Mouse (Mus musculus) MEL (cell line): ENCODE measurements around the gene Cyp26c1. TPM values are rescaled to one million over a fixed set of nuclear protein-coding genes. Genes with fewer than 3 reads are reported as not detected.

ENCODE experiments used
- DNase-seq: peaks from one replicate; pipeline ENCODE4 v3.0.0; 2011; ENCODE audit warnings: low read depth, low spot score
- H3K27ac ChIP-seq: 2 replicates; pipeline ENCODE4 v1.5.1; 2012; ENCODE audit warnings: low read depth, mild to moderate bottlenecking, control low read depth, low read length, moderate library complexity; ENCODE audit not compliant: control insufficient read depth
- H3K27me3 ChIP-seq, 2 experiments: fragments of 150-350 bp in 1 of 2; sonication (generic) in 1 of 2; 2 replicates each; pipeline ENCODE4 v1.6.1; 2012; ENCODE audit warnings: low read length in 2 of 2, mild to moderate bottlenecking in 2 of 2, improper control_type of control experiment in 1 of 2, moderate library complexity in 1 of 2; ENCODE audit not compliant: insufficient read depth in 2 of 2, control insufficient read depth in 1 of 2
- H3K36me3 ChIP-seq, 2 experiments: 2 replicates each; pipeline ENCODE4 v1.6.1; 2012 to 2014; ENCODE audit warnings: low read length in 2 of 2, improper control_type of control experiment in 1 of 2, inconsistent platforms in 1 of 2, mild to moderate bottlenecking in 1 of 2; ENCODE audit not compliant: insufficient read depth in 2 of 2, control insufficient read depth in 1 of 2
- H3K4me1 ChIP-seq, 2 experiments: fragments of 150-350 bp in 1 of 2; sonication (generic) in 1 of 2; 2 replicates each; pipeline ENCODE4 v1.6.1; 2012; ENCODE audit warnings: low read length in 2 of 2, improper control_type of control experiment in 1 of 2, mild to moderate bottlenecking in 1 of 2; ENCODE audit not compliant: insufficient read depth in 2 of 2, control insufficient read depth in 1 of 2
- H3K4me3 ChIP-seq, 2 experiments: fragments of 150-350 bp in 1 of 2; sonication (generic) in 1 of 2; 2 replicates each; pipeline ENCODE4 v1.5.1; 2012; ENCODE audit warnings: low read depth in 2 of 2, low read length in 2 of 2, mild to moderate bottlenecking in 2 of 2, moderate library complexity in 2 of 2, control low read depth in 1 of 2, improper control_type of control experiment in 1 of 2; ENCODE audit not compliant: control insufficient read depth in 1 of 2, insufficient read depth in 1 of 2
- H3K79me2 ChIP-seq: 2 replicates; pipeline ENCODE4 v1.6.1; 2012; ENCODE audit warnings: mild to moderate bottlenecking, low read length, moderate library complexity; ENCODE audit not compliant: control insufficient read depth, poor library complexity, insufficient read depth
- H3K9ac ChIP-seq: 2 replicates; pipeline ENCODE4 v1.6.1; 2012; ENCODE audit warnings: low read depth, mild to moderate bottlenecking, control low read depth, low read length, moderate library complexity; ENCODE audit not compliant: control insufficient read depth, poor library complexity, severe bottlenecking
- H3K9me3 ChIP-seq: fragments of 150-350 bp; sonication (generic); replicated peaks from 2 replicates; pipeline ENCODE4 v1.6.1; 2012; ENCODE audit warnings: mild to moderate bottlenecking, low read length, improper control_type of control experiment, moderate library complexity; ENCODE audit not compliant: insufficient read depth
- CTCF ChIP-seq, 3 experiments: IDR thresholded peaks in 2 of 3; conservative IDR thresholded peaks in 1 of 3; 2 replicates each; pipeline ENCODE4 v1.5.1; 2011 to 2012; ENCODE audit warnings: low read length in 3 of 3, low read depth in 2 of 3, mild to moderate bottlenecking in 2 of 3, improper control_type of control experiment in 1 of 3, inconsistent platforms in 1 of 3, mixed read lengths in 1 of 3, moderate library complexity in 1 of 3; ENCODE audit not compliant: control insufficient read depth in 1 of 3, insufficient read depth in 1 of 3, poor library complexity in 1 of 3, severe bottlenecking in 1 of 3
- E2F4 ChIP-seq: IDR thresholded peaks from 2 replicates; pipeline ENCODE4 v1.6.1; 2011; ENCODE audit warnings: low read depth, low read length, improper control_type of control experiment, borderline replicate concordance
- ELF1 ChIP-seq: IDR thresholded peaks from 2 replicates; pipeline ENCODE4 v1.6.1; 2014; ENCODE audit warnings: low read depth, mild to moderate bottlenecking, inconsistent platforms, low read length, improper control_type of control experiment, moderate library complexity
- EP300 ChIP-seq, 2 experiments: IDR thresholded peaks; 2 replicates each; pipeline ENCODE4 v1.6.1; 2011; ENCODE audit warnings: improper control_type of control experiment in 2 of 2, low read length in 2 of 2, low read depth in 1 of 2, mild to moderate bottlenecking in 1 of 2
- GATA1 ChIP-seq: IDR thresholded peaks from 2 replicates; pipeline ENCODE4 v1.6.1; 2011; ENCODE audit warnings: low read depth, low read length, improper control_type of control experiment
- KAT2A ChIP-seq: conservative IDR thresholded peaks from 2 replicates; pipeline ENCODE4 v1.6.1; 2012; ENCODE audit warnings: low read depth, low read length, improper control_type of control experiment, inconsistent platforms
- MAFK ChIP-seq: IDR thresholded peaks from 2 replicates; pipeline ENCODE4 v1.6.1; 2011; ENCODE audit warnings: low read depth, mild to moderate bottlenecking, low read length, improper control_type of control experiment, borderline replicate concordance
- MYB ChIP-seq: IDR thresholded peaks from 2 replicates; pipeline ENCODE4 v1.6.1; 2011; ENCODE audit warnings: mild to moderate bottlenecking, low read depth, low read length, improper control_type of control experiment
- NRF1 ChIP-seq: IDR thresholded peaks from 2 replicates; pipeline ENCODE4 v1.6.1; 2014; ENCODE audit warnings: low read depth, mild to moderate bottlenecking, inconsistent platforms, low read length, improper control_type of control experiment, moderate library complexity; ENCODE audit not compliant: poor library complexity, insufficient read depth, severe bottlenecking
- RAD21 ChIP-seq: IDR thresholded peaks from 2 replicates; pipeline ENCODE4 v1.6.1; 2011; ENCODE audit warnings: mild to moderate bottlenecking, low read depth, low read length, improper control_type of control experiment
- RCOR1 ChIP-seq: IDR thresholded peaks from 2 replicates; pipeline ENCODE4 v1.6.1; 2012; ENCODE audit warnings: low read depth, mild to moderate bottlenecking, inconsistent platforms, low read length, improper control_type of control experiment
- TAL1 ChIP-seq: IDR thresholded peaks from 2 replicates; pipeline ENCODE4 v1.6.1; 2012; ENCODE audit warnings: mild to moderate bottlenecking, inconsistent platforms, low read length, moderate library complexity, mixed read lengths
- TCF12 ChIP-seq: IDR thresholded peaks from 2 replicates; pipeline ENCODE4 v1.6.1; 2014; ENCODE audit warnings: low read depth, mild to moderate bottlenecking, inconsistent platforms, low read length, improper control_type of control experiment, moderate library complexity
- ZC3H11A ChIP-seq: IDR thresholded peaks from 2 replicates; pipeline ENCODE4 v1.6.1; 2012; ENCODE audit warnings: low read depth, mild to moderate bottlenecking, inconsistent platforms, low read length, improper control_type of control experiment
- ZMIZ1 ChIP-seq: IDR thresholded peaks from 2 replicates; pipeline ENCODE4 v1.6.1; 2012; ENCODE audit warnings: low read depth, mild to moderate bottlenecking, inconsistent platforms, low read length, improper control_type of control experiment, moderate library complexity
- polyA plus RNA-seq, 2 experiments: library from polyadenylated mRNA; stranded (reverse) in 1 of 2; unstranded in 1 of 2; fragments of >175 nt in 1 of 2; fragments of >200 nt in 1 of 2; gene quantifications; 2 replicates each; pipeline versions ENCODE4 v1.2.1 to v1.2.4; 2012; ENCODE audit warnings: low replicate concordance in 2 of 2, low read depth in 1 of 2; ENCODE audit not compliant: insufficient read length in 2 of 2, insufficient read depth in 1 of 2, missing spikeins in 1 of 2
- total RNA-seq: library from RNA; depleted of rRNA; stranded (reverse); fragments of 300-350 nt; gene quantifications from 2 replicates; pipeline ENCODE4 v1.2.3, GENCODE M21; 2012

Cyp26c1 gene
- total and polyA plus RNA-seq, 3 experiments = 0.08 TPM; not detected in 2

DNA sequence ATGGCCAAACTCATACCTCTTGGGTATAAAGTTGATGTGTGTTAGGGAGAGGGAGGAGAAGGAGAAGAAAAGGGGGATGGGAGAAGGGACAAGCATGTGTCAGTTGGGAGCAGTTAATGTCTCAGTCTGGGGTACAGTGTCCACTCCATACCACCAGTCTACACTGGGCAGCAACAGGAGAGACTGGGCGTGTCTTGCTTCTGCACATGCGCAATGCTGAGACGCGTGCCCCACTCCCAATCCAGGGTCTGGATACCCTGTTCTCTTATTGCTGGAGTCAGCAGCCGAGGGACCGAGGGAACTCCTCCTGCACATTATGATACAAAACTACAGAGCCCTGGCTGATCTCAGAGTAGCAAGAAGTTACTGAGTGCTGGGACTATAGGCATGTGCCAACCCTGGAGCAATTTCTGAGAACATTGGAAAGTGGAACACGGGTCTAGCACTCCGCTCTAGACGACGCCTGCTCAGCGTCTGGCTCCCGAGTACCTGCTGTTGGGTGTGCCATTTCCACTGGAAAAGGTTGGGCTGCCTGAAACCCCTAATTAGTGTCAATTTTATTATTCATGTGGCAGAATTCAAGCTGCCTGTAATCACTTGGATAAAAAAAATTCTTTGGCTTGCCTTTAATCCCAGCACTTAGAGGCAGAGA, 31.3 kb downstream of the Cyp26c1 start:
- TF ChIP-seq KAT2A (no peak), NRF1 (no peak), ELF1 (no peak), ZC3H11A (no peak), TCF12 (no peak), MYB (no peak)
- no peak overlapping the region for H3K27ac ChIP-seq

DNA sequence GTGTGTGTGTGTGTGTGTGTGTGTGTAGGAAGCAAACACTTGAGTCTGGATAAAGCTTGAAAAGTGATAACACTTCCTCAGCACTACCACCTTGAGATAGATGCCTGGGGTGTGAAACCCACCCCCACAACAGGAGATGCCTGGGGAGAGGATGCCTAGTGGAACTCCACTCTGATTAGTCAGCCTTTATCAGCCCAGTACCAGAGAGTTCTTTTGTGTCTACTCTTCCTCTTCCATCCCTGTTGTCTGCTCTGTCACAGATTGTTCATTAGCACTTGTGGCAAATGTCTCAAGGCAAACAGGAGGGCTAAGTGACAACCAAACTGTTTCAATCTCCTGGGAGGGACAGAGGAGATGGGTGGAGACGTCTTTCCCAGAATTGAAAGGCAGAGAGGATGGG, 33.8 kb downstream of the Cyp26c1 start:
- no peak overlapping the region for H3K4me3 ChIP-seq
- no peak overlapping the region for H3K9ac ChIP-seq
- no peaks in the 10 kb centered on the region for H3K9me3 ChIP-seq
- peak overlapping the region; percentile 41 for H3K27ac ChIP-seq
- peak; percentile 74 for TF ChIP-seq GATA1
- TF ChIP-seq TAL1 = peak; percentile 53
- TF ChIP-seq ZMIZ1 = no peak
- TF ChIP-seq MAFK = no peak
- TF ChIP-seq EP300 (IDR thresholded peaks at IDR 0.05; ENCODE audit: low read depth in 1 of 2, low read length in 2 of 2) = peak; percentile 49 to 60; a peak in 2 of 4 replicates
- TF ChIP-seq RCOR1 = peak; percentile 8; the same call in 1 of the 2 replicates
- TF ChIP-seq E2F4 = no peak
- H3K27me3 ChIP-seq = no peaks in the 10 kb centered on the region
- peaks cover 2 to 34% of the 10 kb centered on the region in 2 experiments for H3K4me1 ChIP-seq
- H3K36me3 ChIP-seq = peaks cover 0 to 17% of the 10 kb centered on the region in 2 experiments; a peak in 2 of 4 replicates
- DNase-seq = peak; percentile 61
- H3K79me2 ChIP-seq = no peaks in the 10 kb centered on the region

More for the DNA sequence above, 31.3 kb downstream of the Cyp26c1 start:
- H3K36me3 ChIP-seq = peaks cover 0 to 17% of the 10 kb centered on the region in 2 experiments; a peak in 2 of 4 replicates
- no peak overlapping the region for H3K9ac ChIP-seq
- H3K9me3 ChIP-seq = no peaks in the 10 kb centered on the region
- no peak for DNase-seq
- peaks cover 2 to 34% of the 10 kb centered on the region in 2 experiments for H3K4me1 ChIP-seq
- no peaks in the 10 kb centered on the region for H3K27me3 ChIP-seq
- no peak overlapping the region for H3K4me3 ChIP-seq
- no peaks in the 10 kb centered on the region for H3K79me2 ChIP-seq

DNA sequence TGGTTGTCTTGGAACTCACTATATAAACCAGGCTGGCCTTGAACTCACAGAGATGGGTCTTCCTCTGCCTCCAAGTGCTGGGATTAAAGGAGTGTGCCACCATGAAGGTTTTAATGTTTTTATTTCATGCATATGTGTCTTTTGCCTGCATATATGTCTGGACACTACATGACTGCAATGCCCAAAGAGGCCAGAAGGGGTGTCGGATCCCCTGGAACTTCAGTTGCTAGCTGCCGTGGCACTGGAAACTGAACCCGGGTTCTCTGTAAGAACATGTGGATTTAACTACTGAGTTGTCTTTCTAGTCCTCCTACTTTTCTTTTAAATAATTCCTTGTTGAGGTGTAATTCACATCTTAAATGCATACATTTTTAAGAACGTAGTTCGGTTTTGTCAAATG, 39.2 kb downstream of the Cyp26c1 start:
- TF ChIP-seq CTCF (IDR thresholded peaks at IDR 0.05 in 2 of 3, conservative IDR thresholded peaks at IDR 0.05 in 1 of 3; ENCODE audit: control insufficient read depth in 1 of 3, insufficient read depth in 1 of 3, low read depth in 2 of 3, low read length in 3 of 3, poor library complexity in 1 of 3, severe bottlenecking in 1 of 3) (peak; percentile 21 to 37 (median 28); a peak in 4 of 6 replicates), RAD21 (0 out of 2 replicates have a peak, but pooled peaks have one; percentile 0), MAFK (no peak)
- Histone ChIP-seq H3K27ac (no peak overlapping the region), H3K4me1 (peaks cover 2 to 7% of the 10 kb centered on the region in 2 experiments), H3K27me3 (no peaks in the 10 kb centered on the region; a peak in 1 of 4 replicates), H3K9ac (no peak overlapping the region), H3K36me3 (peaks cover 0 to 4% of the 10 kb centered on the region in 2 experiments; a peak in 1 of 4 replicates), H3K79me2 (no peaks in the 10 kb centered on the region), H3K4me3 (no peak overlapping the region), H3K9me3 (no peaks in the 10 kb centered on the region)
- DNase-seq = no peak
